Mouse (Mus musculus) urinary bladder, postnatal 36 days (tissue): ENCODE data around the gene Sesn2.
"Not testable (repeated sequence)": the region's sequence is repeated elsewhere in the genome, so short reads cannot be mapped to it uniquely, and the experiment has no call there.

Source experiments
- DNase-seq, 2 experiments: peaks; one replicate each; pipeline ENCODE4 v3.0.0; 2022; ENCODE audit warnings: low spot score in 2 of 2, mixed read lengths in 1 of 2

Gene Sesn2

GRCm38 (mm10) chr4:132510352-132510798 is at the start of gene Sesn2:
Sesn2 (minus strand) TSS chr4:132510501.
- peak; percentile 94 to 98 for DNase-seq

- not testable (repeated sequence) for DNase-seq
Measured at GRCm38 (mm10) chr4:132555550-132555949, 45.2 kb upstream of the Sesn2 start.

- no peak for DNase-seq
Measured at GRCm38 (mm10) chr4:132554653-132555052, 44.4 kb upstream of the Sesn2 start.

- DNase-seq: no peak
Measured at GRCm38 (mm10) chr4:132554221-132554620, 43.9 kb upstream of the Sesn2 start.

- DNase-seq: peak; percentile 52 to 60
Measured at GRCm38 (mm10) chr4:132545851-132546250, 35.5 kb upstream of the Sesn2 start.

- no peak for DNase-seq
Measured at GRCm38 (mm10) chr4:132542724-132543123, 32.4 kb upstream of the Sesn2 start.

- DNase-seq: no peak
Measured at GRCm38 (mm10) chr4:132541413-132541812, 31.1 kb upstream of the Sesn2 start.

- DNase-seq: no peak
Measured at GRCm38 (mm10) chr4:132539481-132539880, 29.2 kb upstream of the Sesn2 start.

- DNase-seq: peak; percentile 91 to 93
Measured at GRCm38 (mm10) chr4:132535406-132536121, 25.3 kb upstream of the Sesn2 start, which contains the start of gene Dnajc8. Dnajc8 (plus strand) TSS chr4:132535550.

- peak; percentile 80 to 91 for DNase-seq
Measured at GRCm38 (mm10) chr4:132532981-132533916, 22.9 kb upstream of the Sesn2 start, which contains the start of gene Atpif1. Atpif1 (minus strand) TSS chr4:132533659.

GRCm38 (mm10) chr4:132532496-132532895 is 22.2 kb upstream of the Sesn2 start:
- peak in 1 of 2 experiments; percentile 22 for DNase-seq

GRCm38 (mm10) chr4:132530033-132530804 is 19.9 kb upstream of the Sesn2 start:
- no peak for DNase-seq

GRCm38 (mm10) chr4:132529344-132529743 is 19.0 kb upstream of the Sesn2 start:
- DNase-seq: no peak

- DNase-seq: no peak
Measured at GRCm38 (mm10) chr4:132527917-132528522, 17.7 kb upstream of the Sesn2 start.

GRCm38 (mm10) chr4:132526678-132527077 is 16.4 kb upstream of the Sesn2 start:
- DNase-seq: no peak

GRCm38 (mm10) chr4:132524808-132525207 is 14.5 kb upstream of the Sesn2 start:
- DNase-seq: peak in 1 of 2 experiments; percentile 35

GRCm38 (mm10) chr4:132524321-132524741 is 14.0 kb upstream of the Sesn2 start:
- DNase-seq: no peak

- no peak for DNase-seq
Measured at GRCm38 (mm10) chr4:132519188-132519587, 8.9 kb upstream of the Sesn2 start.

- DNase-seq: no peak
Measured at GRCm38 (mm10) chr4:132518066-132518465, 7.8 kb upstream of the Sesn2 start.

GRCm38 (mm10) chr4:132515369-132516155 is 5.3 kb upstream of the Sesn2 start:
- DNase-seq: peak; percentile 83 to 93
